Mouse (Mus musculus): ENCODE results near the gene Dmd. TPM values are rescaled to one million over a fixed set of nuclear protein-coding genes. Genes with fewer than 3 reads are reported as not detected.
A peak's percentile ranks its signal among the peaks of the same experiment; 100 is the strongest.

Gene Dmd
- polyA plus RNA-seq, 1 experiment from 2014 or later = 21.4 TPM

- Histone ChIP-seq H3K9me3 (ENCODE audit: control insufficient read depth, low read length) (no peaks in the 10 kb centered on the region), H3K27me3 (ENCODE audit: control insufficient read depth, insufficient read depth, low read length) (no peaks in the 10 kb centered on the region), H3K9ac (ENCODE audit: low read length) (no peak overlapping the region), H3K36me3 (ENCODE audit: control insufficient read depth, insufficient read depth, low read length) (no peaks in the 10 kb centered on the region), H3K4me3 (ENCODE audit: low read depth, low read length) (no peak overlapping the region), H3K4me1 (ENCODE audit: control insufficient read depth, insufficient read depth, low read length) (no peaks in the 10 kb centered on the region), H3K27ac (ENCODE audit: low read depth, low read length) (no peak overlapping the region), H3K4me2 (ENCODE audit: low read depth) (no peak overlapping the region)
- no peak for DNase-seq (ENCODE audit: low spot score)
- no peak for ATAC-seq (ENCODE audit: insufficient read depth, low FRiP score, low TSS enrichment)
Observed at GRCm38 (mm10) chrX:85093354-85093753, 2144.7 kb downstream of the Dmd start.

- no peak overlapping the region for H3K4me2 ChIP-seq (ENCODE audit: low read depth)
- no peak overlapping the region for H3K9ac ChIP-seq (ENCODE audit: low read length)
- H3K9me3 ChIP-seq (ENCODE audit: control insufficient read depth, low read length) = no peaks in the 10 kb centered on the region
- no peaks in the 10 kb centered on the region for H3K36me3 ChIP-seq (ENCODE audit: control insufficient read depth, insufficient read depth, low read length)
- no peak overlapping the region for H3K4me3 ChIP-seq (ENCODE audit: low read depth, low read length)
- no peak overlapping the region for H3K27ac ChIP-seq (ENCODE audit: low read depth, low read length)
- DNase-seq (ENCODE audit: low spot score) (no peak), ATAC-seq (ENCODE audit: insufficient read depth, low FRiP score, low TSS enrichment) (no peak)
- H3K27me3 ChIP-seq (ENCODE audit: control insufficient read depth, insufficient read depth, low read length) = no peaks in the 10 kb centered on the region
- no peaks in the 10 kb centered on the region for H3K4me1 ChIP-seq (ENCODE audit: control insufficient read depth, insufficient read depth, low read length)
Observed at GRCm38 (mm10) chrX:85098691-85099090, 2150.0 kb downstream of the Dmd start.

GRCm38 (mm10) chrX:85112418-85112817, 2163.7 kb downstream of the Dmd start:
- H3K4me1 ChIP-seq (ENCODE audit: control insufficient read depth, insufficient read depth, low read length) = no peaks in the 10 kb centered on the region
- no peak for ATAC-seq (ENCODE audit: insufficient read depth, low FRiP score, low TSS enrichment)
- H3K9me3 ChIP-seq (ENCODE audit: control insufficient read depth, low read length) = no peaks in the 10 kb centered on the region
- H3K4me3 ChIP-seq (ENCODE audit: low read depth, low read length) = no peak overlapping the region
- H3K9ac ChIP-seq (ENCODE audit: low read length) = no peak overlapping the region
- no peak overlapping the region for H3K27ac ChIP-seq (ENCODE audit: low read depth, low read length)
- no peaks in the 10 kb centered on the region for H3K27me3 ChIP-seq (ENCODE audit: control insufficient read depth, insufficient read depth, low read length)
- H3K36me3 ChIP-seq (ENCODE audit: control insufficient read depth, insufficient read depth, low read length) = no peaks in the 10 kb centered on the region
- no peak overlapping the region for H3K4me2 ChIP-seq (ENCODE audit: low read depth)
- no peak for DNase-seq (ENCODE audit: low spot score)

GRCm38 (mm10) chrX:85132706-85133105, 2184.0 kb downstream of the Dmd start:
- Histone ChIP-seq H3K9ac (ENCODE audit: low read length) (no peak overlapping the region), H3K27ac (ENCODE audit: low read depth, low read length) (no peak overlapping the region), H3K9me3 (ENCODE audit: control insufficient read depth, low read length) (no peaks in the 10 kb centered on the region), H3K4me3 (ENCODE audit: low read depth, low read length) (no peak overlapping the region), H3K4me1 (ENCODE audit: control insufficient read depth, insufficient read depth, low read length) (no peaks in the 10 kb centered on the region), H3K27me3 (ENCODE audit: control insufficient read depth, insufficient read depth, low read length) (no peaks in the 10 kb centered on the region), H3K4me2 (ENCODE audit: low read depth) (no peak overlapping the region), H3K36me3 (ENCODE audit: control insufficient read depth, insufficient read depth, low read length) (no peaks in the 10 kb centered on the region)
- ATAC-seq (ENCODE audit: insufficient read depth, low FRiP score, low TSS enrichment) = no peak
- 90% methylated on average over 3 of the region's 3 CpGs for WGBS
- DNase-seq (ENCODE audit: low spot score) = no peak

- ATAC-seq (ENCODE audit: insufficient read depth, low FRiP score, low TSS enrichment) = no peak
- no peak overlapping the region for H3K4me3 ChIP-seq (ENCODE audit: low read depth, low read length)
- H3K27me3 ChIP-seq (ENCODE audit: control insufficient read depth, insufficient read depth, low read length) = no peaks in the 10 kb centered on the region
- 80% methylated on average over 5 of the region's 5 CpGs for WGBS
- no peaks in the 10 kb centered on the region for H3K9me3 ChIP-seq (ENCODE audit: control insufficient read depth, low read length)
- no peaks in the 10 kb centered on the region for H3K36me3 ChIP-seq (ENCODE audit: control insufficient read depth, insufficient read depth, low read length)
- H3K27ac ChIP-seq (ENCODE audit: low read depth, low read length) = no peak overlapping the region
- no peak for DNase-seq (ENCODE audit: low spot score)
- no peaks in the 10 kb centered on the region for H3K4me1 ChIP-seq (ENCODE audit: control insufficient read depth, insufficient read depth, low read length)
- no peak overlapping the region for H3K9ac ChIP-seq (ENCODE audit: low read length)
- no peak overlapping the region for H3K4me2 ChIP-seq (ENCODE audit: low read depth)
Observed at GRCm38 (mm10) chrX:85137293-85137692, 2188.6 kb downstream of the Dmd start.

- no peak overlapping the region for H3K27ac ChIP-seq (ENCODE audit: low read depth, low read length)
- no peaks in the 10 kb centered on the region for H3K36me3 ChIP-seq (ENCODE audit: control insufficient read depth, insufficient read depth, low read length)
- H3K27me3 ChIP-seq (ENCODE audit: control insufficient read depth, insufficient read depth, low read length) = no peaks in the 10 kb centered on the region
- ATAC-seq (ENCODE audit: insufficient read depth, low FRiP score, low TSS enrichment) = no peak
- H3K4me1 ChIP-seq (ENCODE audit: control insufficient read depth, insufficient read depth, low read length) = no peaks in the 10 kb centered on the region
- 71% methylated on average over 2 of the region's 2 CpGs for WGBS
- no peak for DNase-seq (ENCODE audit: low spot score)
- no peak overlapping the region for H3K4me2 ChIP-seq (ENCODE audit: low read depth)
- H3K9ac ChIP-seq (ENCODE audit: low read length) = no peak overlapping the region
- no peak overlapping the region for H3K4me3 ChIP-seq (ENCODE audit: low read depth, low read length)
- H3K9me3 ChIP-seq (ENCODE audit: control insufficient read depth, low read length) = no peaks in the 10 kb centered on the region
Observed at GRCm38 (mm10) chrX:85171264-85171663, 2222.6 kb downstream of the Dmd start.

GRCm38 (mm10) chrX:85187565-85187964, 2238.9 kb downstream of the Dmd start:
- Histone ChIP-seq H3K4me1 (ENCODE audit: control insufficient read depth, insufficient read depth, low read length) (no peaks in the 10 kb centered on the region), H3K9ac (ENCODE audit: low read length) (no peak overlapping the region), H3K36me3 (ENCODE audit: control insufficient read depth, insufficient read depth, low read length) (no peaks in the 10 kb centered on the region), H3K9me3 (ENCODE audit: control insufficient read depth, low read length) (no peaks in the 10 kb centered on the region), H3K27ac (ENCODE audit: low read depth, low read length) (no peak overlapping the region), H3K4me3 (ENCODE audit: low read depth, low read length) (no peak overlapping the region), H3K27me3 (ENCODE audit: control insufficient read depth, insufficient read depth, low read length) (no peaks in the 10 kb centered on the region), H3K4me2 (ENCODE audit: low read depth) (no peak overlapping the region)
- ATAC-seq (ENCODE audit: insufficient read depth, low FRiP score, low TSS enrichment) (no peak), DNase-seq (ENCODE audit: low spot score) (peak; percentile 11)
- 75% methylated on average over 2 of the region's 2 CpGs for WGBS

GRCm38 (mm10) chrX:85193856-85194255, 2245.2 kb downstream of the Dmd start:
- no peaks in the 10 kb centered on the region for H3K36me3 ChIP-seq (ENCODE audit: control insufficient read depth, insufficient read depth, low read length)
- H3K9ac ChIP-seq (ENCODE audit: low read length) = no peak overlapping the region
- no peaks in the 10 kb centered on the region for H3K4me1 ChIP-seq (ENCODE audit: control insufficient read depth, insufficient read depth, low read length)
- H3K4me2 ChIP-seq (ENCODE audit: low read depth) = no peak overlapping the region
- DNase-seq (ENCODE audit: low spot score) (no peak), ATAC-seq (ENCODE audit: insufficient read depth, low FRiP score, low TSS enrichment) (no peak)
- no peaks in the 10 kb centered on the region for H3K27me3 ChIP-seq (ENCODE audit: control insufficient read depth, insufficient read depth, low read length)
- no peaks in the 10 kb centered on the region for H3K9me3 ChIP-seq (ENCODE audit: control insufficient read depth, low read length)
- H3K4me3 ChIP-seq (ENCODE audit: low read depth, low read length) = no peak overlapping the region
- H3K27ac ChIP-seq (ENCODE audit: low read depth, low read length) = no peak overlapping the region

- no peak overlapping the region for H3K9ac ChIP-seq (ENCODE audit: low read length)
- no peak overlapping the region for H3K27ac ChIP-seq (ENCODE audit: low read depth, low read length)
- WGBS = 87% methylated on average over 5 of the region's 5 CpGs
- no peak overlapping the region for H3K4me3 ChIP-seq (ENCODE audit: low read depth, low read length)
- H3K9me3 ChIP-seq (ENCODE audit: control insufficient read depth, low read length) = no peaks in the 10 kb centered on the region
- no peaks in the 10 kb centered on the region for H3K4me1 ChIP-seq (ENCODE audit: control insufficient read depth, insufficient read depth, low read length)
- no peak for ATAC-seq (ENCODE audit: insufficient read depth, low FRiP score, low TSS enrichment)
- no peaks in the 10 kb centered on the region for H3K27me3 ChIP-seq (ENCODE audit: control insufficient read depth, insufficient read depth, low read length)
- no peak for DNase-seq (ENCODE audit: low spot score)
- H3K4me2 ChIP-seq (ENCODE audit: low read depth) = no peak overlapping the region
- no peaks in the 10 kb centered on the region for H3K36me3 ChIP-seq (ENCODE audit: control insufficient read depth, insufficient read depth, low read length)
Observed at GRCm38 (mm10) chrX:85197688-85198087, 2249.0 kb downstream of the Dmd start.
